Mouse (Mus musculus) embryonic facial prominence, embryonic 15.5 days (tissue): ENCODE results near the gene Inafm2. TPM values are rescaled to one million over a fixed set of nuclear protein-coding genes. Genes with fewer than 3 reads are reported as not detected.

Experiments
- ATAC-seq: fragments of 200-750 bp; cut with Nextera tagmentation; 2 replicates; pipeline ENCODE4 v1.8.0; 2017; ENCODE audit warnings: low read depth, moderate TSS enrichment; ENCODE audit not compliant: insufficient number of reproducible peaks, low FRiP score, low TSS enrichment
- H3K27ac ChIP-seq: fragments of 300-500 bp; sonication (generic); replicated peaks from 2 replicates; pipeline ENCODE4 v1.5.1; 2015; ENCODE audit warnings: mild to moderate bottlenecking, inconsistent platforms
- H3K27me3 ChIP-seq: fragments of 300-500 bp; sonication (generic); 2 replicates; pipeline ENCODE4 v1.6.1; 2015; ENCODE audit warnings: inconsistent platforms
- H3K36me3 ChIP-seq: fragments of 300-500 bp; sonication (generic); 2 replicates; pipeline ENCODE4 v1.6.1; 2015; ENCODE audit warnings: mild to moderate bottlenecking, inconsistent platforms
- H3K4me1 ChIP-seq: fragments of 300-500 bp; sonication (generic); 2 replicates; pipeline ENCODE4 v1.6.1; 2015; ENCODE audit warnings: inconsistent platforms
- H3K4me2 ChIP-seq: fragments of 300-500 bp; sonication (generic); replicated peaks from 2 replicates; pipeline ENCODE4 v1.6.1; 2015; ENCODE audit warnings: mild to moderate bottlenecking, inconsistent platforms
- H3K4me3 ChIP-seq: fragments of 300-500 bp; sonication (generic); replicated peaks from 2 replicates; pipeline ENCODE4 v1.5.1; 2015; ENCODE audit warnings: mild to moderate bottlenecking, inconsistent platforms
- H3K9ac ChIP-seq: fragments of 300-500 bp; sonication (generic); 2 replicates; pipeline ENCODE4 v1.6.1; 2015; ENCODE audit warnings: inconsistent platforms
- H3K9me3 ChIP-seq: fragments of 300-500 bp; sonication (generic); replicated peaks from 2 replicates; pipeline ENCODE4 v1.6.1; 2016; ENCODE audit warnings: inconsistent platforms
- WGBS: fragments of 180-500 bp; shearing (Covaris S2); methylation state at CpG from one replicate; pipeline ENCODE4 v1.1.7; 2015; 5-methylcytosine and 5-hydroxymethylcytosine counted together
- polyA plus RNA-seq: library from polyadenylated mRNA; unstranded; fragments of >200 nt; fragmentation: Nextera tagmentation; extraction: Ambion mirVana; gene quantifications from 2 replicates; pipeline ENCODE4 v1.2.1, GENCODE M21; 2015

Gene Inafm2
- polyA plus RNA-seq, 1 experiment from 2014 or later: 15.9 TPM

DNA sequence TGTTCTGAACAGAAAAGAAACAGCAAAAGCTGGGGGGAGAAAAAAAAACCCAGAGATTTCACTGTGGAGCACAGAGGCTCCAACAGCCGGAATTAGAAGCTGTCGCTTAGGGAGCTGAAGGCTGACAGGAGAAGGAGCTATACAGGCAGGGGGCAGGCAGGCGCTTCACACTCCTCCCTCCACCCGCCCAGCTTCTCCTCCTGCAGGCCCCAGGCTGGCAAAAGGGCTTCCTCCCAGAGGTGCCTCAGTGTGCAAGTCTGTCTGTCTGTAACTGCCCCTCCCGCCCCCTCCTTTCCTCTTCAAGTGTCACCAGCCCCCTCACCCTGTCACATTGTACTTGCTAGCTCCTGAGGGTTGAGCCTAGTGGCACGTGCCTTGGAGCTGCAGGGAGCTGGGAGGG is 39.1 kb upstream of the Inafm2 start:
- Histone ChIP-seq H3K4me2 (no peak overlapping the region), H3K9ac (no peak overlapping the region), H3K27me3 (peaks cover 100% of the 10 kb centered on the region), H3K9me3 (no peaks in the 10 kb centered on the region), H3K4me3 (no peak overlapping the region), H3K27ac (no peak overlapping the region), H3K36me3 (no peaks in the 10 kb centered on the region), H3K4me1 (peaks cover 38% of the 10 kb centered on the region)
- ATAC-seq: no peak
- 6% methylated on average over 6 of the region's 6 CpGs for WGBS

- Histone ChIP-seq H3K9ac (no peak overlapping the region), H3K4me3 (no peak overlapping the region), H3K36me3 (no peaks in the 10 kb centered on the region), H3K9me3 (no peaks in the 10 kb centered on the region), H3K27me3 (peaks cover 97% of the 10 kb centered on the region), H3K4me1 (peaks cover 28% of the 10 kb centered on the region), H3K4me2 (no peak overlapping the region), H3K27ac (no peak overlapping the region)
- ATAC-seq: no peak
- 61% methylated on average over 4 of the region's 4 CpGs for WGBS
These were observed 37.1 kb upstream of the Inafm2 start for GRCm38 (mm10) chr2:118708472-118708871.

GRCm38 (mm10) chr2:118709655-118710221 is 35.8 kb upstream of the Inafm2 start:
- Histone ChIP-seq H3K4me1 (peaks cover 20% of the 10 kb centered on the region), H3K36me3 (no peaks in the 10 kb centered on the region), H3K4me3 (no peak overlapping the region), H3K27ac (no peak overlapping the region), H3K4me2 (no peak overlapping the region), H3K9ac (no peak overlapping the region), H3K27me3 (peaks cover 84% of the 10 kb centered on the region), H3K9me3 (no peaks in the 10 kb centered on the region)
- WGBS: 59% methylated on average over 4 of the region's 4 CpGs
- ATAC-seq: no peak

- Histone ChIP-seq H3K27me3 (peaks cover 71% of the 10 kb centered on the region), H3K36me3 (no peaks in the 10 kb centered on the region), H3K4me1 (peaks cover 26% of the 10 kb centered on the region), H3K9me3 (no peaks in the 10 kb centered on the region), H3K4me2 (peak overlapping the region; percentile 92), H3K9ac (peak overlapping the region; percentile 21; the same call in 1 of the 2 replicates), H3K27ac (no peak overlapping the region), H3K4me3 (peak overlapping the region; percentile 42)
- WGBS: under 1% methylated on average over 36 of the region's 36 CpGs
- ATAC-seq: peak; percentile 39; the same call in 1 of the 2 replicates
These were observed 34.5 kb upstream of the Inafm2 start for GRCm38 (mm10) chr2:118711038-118711494.

DNA sequence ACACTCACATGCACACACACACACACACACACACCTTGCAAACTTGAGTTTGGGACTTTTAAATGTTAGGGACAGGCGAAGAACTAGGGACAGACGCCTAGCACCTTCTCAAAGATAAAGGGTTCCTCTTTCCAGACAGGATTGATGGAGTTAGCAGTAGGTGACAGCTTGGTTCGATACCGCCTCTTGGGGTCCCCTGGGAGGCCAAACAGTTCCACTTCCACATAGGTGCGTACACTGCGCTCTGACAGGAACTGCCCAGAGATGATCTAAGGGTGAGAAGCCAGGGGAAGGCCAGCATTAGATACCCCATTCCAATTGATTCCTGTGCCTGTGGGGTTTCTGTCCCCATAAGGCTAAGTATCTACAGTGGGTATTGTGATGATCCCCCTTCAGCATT is 31.9 kb upstream of the Inafm2 start:
- H3K9ac ChIP-seq: no peak overlapping the region
- H3K4me1 ChIP-seq: peaks cover 18% of the 10 kb centered on the region
- H3K9me3 ChIP-seq: no peaks in the 10 kb centered on the region
- WGBS: 92% methylated on average over 6 of the region's 6 CpGs
- H3K27me3 ChIP-seq: peaks cover 46% of the 10 kb centered on the region
- H3K4me3 ChIP-seq: no peak overlapping the region
- no peak for ATAC-seq
- H3K4me2 ChIP-seq: no peak overlapping the region
- no peaks in the 10 kb centered on the region for H3K36me3 ChIP-seq
- H3K27ac ChIP-seq: no peak overlapping the region

DNA sequence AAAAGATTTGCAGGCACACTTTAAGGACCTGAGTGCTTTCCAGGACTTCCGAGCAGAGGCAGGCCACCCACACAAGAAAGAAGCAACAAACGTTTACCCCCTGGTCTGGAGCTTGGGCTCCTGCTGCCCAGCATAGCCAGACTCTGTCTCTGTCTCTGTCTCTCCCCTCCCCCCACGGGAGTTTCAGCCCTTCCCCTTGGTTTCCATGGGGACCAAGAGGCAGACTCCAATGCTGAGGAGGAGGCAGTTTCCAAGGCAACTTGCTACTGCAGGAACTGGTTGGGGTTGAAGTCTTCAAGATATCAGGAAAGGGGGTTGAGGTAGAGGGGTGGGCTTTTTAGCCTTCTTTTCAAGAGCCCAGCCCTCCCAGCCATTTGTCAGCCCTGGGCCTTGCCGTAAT is 31.3 kb upstream of the Inafm2 start:
- Histone ChIP-seq H3K4me3 (no peak overlapping the region), H3K4me2 (no peak overlapping the region), H3K27me3 (peaks cover 40% of the 10 kb centered on the region), H3K9me3 (no peaks in the 10 kb centered on the region), H3K36me3 (no peaks in the 10 kb centered on the region), H3K27ac (no peak overlapping the region), H3K4me1 (peaks cover 18% of the 10 kb centered on the region), H3K9ac (no peak overlapping the region)
- 53% methylated on average over 4 of the region's 4 CpGs for WGBS
- ATAC-seq: no peak

DNA sequence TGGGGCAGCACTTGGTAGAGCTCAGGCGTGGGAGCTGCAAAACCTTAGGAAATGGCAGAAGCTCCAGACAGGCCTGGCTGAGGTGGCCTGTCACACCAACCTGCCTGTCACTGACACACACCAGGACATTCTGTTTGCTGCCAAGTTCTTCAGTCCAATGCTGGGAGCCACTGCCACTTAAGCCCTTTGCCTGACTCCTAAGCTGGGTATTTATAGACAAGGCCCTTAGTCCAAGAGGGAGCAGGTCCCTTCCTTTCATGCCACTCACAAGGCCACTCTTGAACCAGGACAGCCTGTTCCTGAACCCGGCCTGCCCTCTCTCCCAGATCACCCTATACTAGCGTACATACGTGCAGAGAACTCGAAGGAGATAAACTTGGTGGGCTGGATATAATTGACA is 28.9 kb upstream of the Inafm2 start:
- no peak overlapping the region for H3K27ac ChIP-seq
- H3K4me1 ChIP-seq: peaks cover 7% of the 10 kb centered on the region; the same call in 1 of the 2 replicates
- H3K27me3 ChIP-seq: peaks cover 17% of the 10 kb centered on the region
- no peaks in the 10 kb centered on the region for H3K36me3 ChIP-seq
- H3K4me3 ChIP-seq: no peak overlapping the region
- H3K9ac ChIP-seq: no peak overlapping the region
- H3K4me2 ChIP-seq: no peak overlapping the region
- ATAC-seq: no peak
- H3K9me3 ChIP-seq: no peaks in the 10 kb centered on the region
- 87% methylated on average over 5 of the region's 5 CpGs for WGBS

DNA sequence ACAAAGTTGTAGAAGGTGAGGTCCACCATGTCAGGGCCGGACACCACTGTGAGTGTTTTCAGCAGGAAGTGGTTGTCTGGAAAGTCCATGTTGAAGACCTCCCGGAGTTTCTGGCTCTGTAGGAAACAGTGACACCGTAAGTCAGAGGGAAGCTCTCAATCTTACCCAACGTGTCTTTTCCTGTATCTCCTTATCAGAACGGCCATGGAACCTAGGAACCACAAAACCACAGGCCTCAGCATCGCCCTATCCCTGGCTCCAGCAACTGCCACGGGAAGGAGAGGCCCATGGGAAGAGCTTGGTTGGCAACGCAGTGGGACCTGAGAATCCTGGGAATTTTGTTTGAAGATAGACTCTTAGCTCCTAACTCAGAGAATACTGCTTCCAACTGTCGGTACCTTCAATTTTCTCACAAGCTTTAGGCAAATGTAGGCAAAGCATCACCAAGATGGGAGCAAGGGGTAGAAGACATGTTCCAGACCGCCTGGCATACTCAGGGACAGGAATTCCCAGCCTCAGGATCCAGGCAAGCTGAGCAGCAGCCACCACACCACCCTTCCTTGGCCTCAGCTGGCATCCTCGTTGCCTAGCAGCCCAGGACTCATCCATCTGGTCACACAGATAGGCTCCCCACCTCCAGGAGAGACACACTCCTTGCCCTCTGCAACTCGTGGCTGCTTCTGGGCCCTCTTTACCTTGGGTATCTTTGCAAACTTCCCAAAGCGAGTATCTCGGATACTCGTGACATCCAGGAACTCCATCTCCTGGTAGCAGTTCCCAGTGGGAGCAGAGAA is 21.7 kb upstream of the Inafm2 start:
- Histone ChIP-seq H3K27ac (no peak overlapping the region), H3K36me3 (no peaks in the 10 kb centered on the region), H3K9ac (no peak overlapping the region), H3K4me2 (no peak overlapping the region), H3K27me3 (peaks cover 13% of the 10 kb centered on the region; the same call in 1 of the 2 replicates), H3K4me1 (peaks cover 16% of the 10 kb centered on the region; the same call in 1 of the 2 replicates), H3K9me3 (no peaks in the 10 kb centered on the region), H3K4me3 (no peak overlapping the region)
- no peak for ATAC-seq
- 80% methylated on average over 15 of the region's 15 CpGs for WGBS

GRCm38 (mm10) chr2:118725511-118725910 is 20.0 kb upstream of the Inafm2 start:
- 81% methylated on average over 4 of the region's 4 CpGs for WGBS
- no peak for ATAC-seq

GRCm38 (mm10) chr2:118726873-118727272 is 18.7 kb upstream of the Inafm2 start:
- no peak for ATAC-seq
- 83% methylated on average over 2 of the region's 2 CpGs for WGBS

More at GRCm38 (mm10) chr2:118725511-118725910, 20.0 kb upstream of the Inafm2 start:
- Histone ChIP-seq H3K9ac (no peak overlapping the region), H3K4me1 (peaks cover 32% of the 10 kb centered on the region), H3K4me2 (no peak overlapping the region), H3K9me3 (no peaks in the 10 kb centered on the region), H3K4me3 (no peak overlapping the region), H3K27me3 (peaks cover 11% of the 10 kb centered on the region; the same call in 1 of the 2 replicates), H3K27ac (no peak overlapping the region), H3K36me3 (no peaks in the 10 kb centered on the region)

GRCm38 (mm10) chr2:118727911-118728310 is 17.6 kb upstream of the Inafm2 start:
- Histone ChIP-seq H3K4me1 (peaks cover 29% of the 10 kb centered on the region), H3K9me3 (no peaks in the 10 kb centered on the region), H3K4me2 (no peak overlapping the region), H3K36me3 (no peaks in the 10 kb centered on the region), H3K4me3 (no peak overlapping the region), H3K9ac (no peak overlapping the region), H3K27me3 (peaks cover 12% of the 10 kb centered on the region; the same call in 1 of the 2 replicates), H3K27ac (no peak overlapping the region)
- WGBS: 19% methylated on average over 9 of the region's 9 CpGs
- no peak for ATAC-seq

More at GRCm38 (mm10) chr2:118726873-118727272, 18.7 kb upstream of the Inafm2 start:
- Histone ChIP-seq H3K36me3 (no peaks in the 10 kb centered on the region), H3K27ac (no peak overlapping the region), H3K9me3 (no peaks in the 10 kb centered on the region), H3K27me3 (peaks cover 16% of the 10 kb centered on the region; the same call in 1 of the 2 replicates), H3K9ac (no peak overlapping the region), H3K4me1 (peaks cover 32% of the 10 kb centered on the region), H3K4me2 (no peak overlapping the region), H3K4me3 (no peak overlapping the region)
